Mouse (Mus musculus) CD4-positive, CD25-positive, alpha-beta regulatory T cell, adult 4 months (primary cell): Measurements from ENCODE around the gene Smgc. TPM values are rescaled to one million over a fixed set of nuclear protein-coding genes. Genes with fewer than 3 reads are reported as not detected.
"Not testable (repeated sequence)": the region's sequence is repeated elsewhere in the genome, so short reads cannot be mapped to it uniquely, and the experiment has no call there.

ENCODE experiments used
- ATAC-seq: one replicate; pipeline ENCODE4 v1.8.0; 2017
- polyA plus RNA-seq, 2 experiments: library from polyadenylated mRNA; unstranded; fragments of 100-300 nt; shearing (Covaris generic); gene quantifications; one replicate each; pipeline ENCODE4 v1.2.1; 2017

Gene Smgc
- polyA plus RNA-seq, result not detected

GRCm38 (mm10) chr15:91837965-91838364 is at the start of gene Smgc:
TSS of gene Smgc (plus strand) at chr15:91838265.
- ATAC-seq, result no peak

- ATAC-seq, result no peak
Observed at GRCm38 (mm10) chr15:91788338-91788737, 49.7 kb upstream of the Smgc start.

- no peak for ATAC-seq
Observed at GRCm38 (mm10) chr15:91806463-91806862, 31.6 kb upstream of the Smgc start.

DNA sequence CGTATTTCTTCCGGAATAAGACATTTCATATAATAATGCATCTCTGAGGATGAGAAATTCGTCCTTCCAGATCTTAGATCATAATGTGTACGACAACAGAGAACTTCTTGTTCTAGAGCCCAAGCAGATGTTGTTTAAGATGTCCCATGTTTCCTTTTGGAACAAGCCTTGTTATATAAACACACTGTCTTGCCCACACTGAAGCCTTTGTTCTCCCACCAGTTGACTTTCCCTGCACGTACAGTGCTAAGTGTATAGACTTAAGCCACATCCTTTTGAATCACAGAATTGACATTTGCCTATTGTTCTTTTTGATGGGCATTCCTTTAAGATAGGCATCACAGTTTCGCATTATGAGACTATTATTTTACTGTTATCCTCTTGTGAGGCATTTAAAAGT is 2.7 kb upstream of the Smgc start:
- no peak for ATAC-seq

GRCm38 (mm10) chr15:91864130-91864529 is 26.1 kb downstream of the Smgc start:
- ATAC-seq, result not testable (repeated sequence)

DNA sequence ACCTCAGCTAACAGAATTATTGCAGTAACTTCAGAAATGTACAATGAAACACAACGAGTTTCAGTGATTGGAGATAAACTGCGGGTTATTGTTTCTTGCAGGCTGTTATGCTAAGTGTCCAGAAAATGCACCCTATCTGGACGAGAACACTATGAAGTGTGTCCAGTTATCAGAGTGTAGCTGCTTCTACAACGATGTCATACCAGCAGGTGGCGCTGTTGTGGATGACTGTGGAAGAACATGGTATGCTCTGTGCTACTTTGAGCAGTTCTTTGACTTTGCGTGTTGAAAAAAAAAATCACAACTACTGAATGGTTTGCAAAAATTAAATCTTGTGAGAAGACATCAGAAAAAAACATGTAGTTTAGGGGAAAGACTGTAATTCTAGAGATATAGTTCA is 62.2 kb downstream of the Smgc start:
- no peak for ATAC-seq

GRCm38 (mm10) chr15:91907046-91907445 is 69.0 kb downstream of the Smgc start:
- not testable (repeated sequence) for ATAC-seq

Other genes with a start within 250 kb of the Smgc start
- under 1 TPM in 1 of 2 experiments, not detected in 1; 0.37 TPM for gene Lrrk2, start 165.1 kb upstream of the Smgc start, polyA plus RNA-seq
- not detected for gene Cntn1, start 212.9 kb downstream of the Smgc start, polyA plus RNA-seq